In genomic region chr12:65771531-65771930, GRCm38 (mm10) we compare ENCODE assay signal across 19 mouse cellular contexts.
DNase-seq lines count a peak whose midpoint lies in the region; ATAC-seq and TF ChIP-seq lines count a peak whose summit lies in the region.
"Had no signal": no experiment of that assay in that cellular context is flagged by ENCODE, and none has a peak within 500 bp of the region (broad histone marks: within the 10 kb centered on the region; RNA-seq: fewer than 3 reads in every experiment).

No protein-coding gene starts in this region.

- TF ChIP-seq POLR2A in MEL (IDR thresholded peaks at IDR 0.05; ENCODE audit: control insufficient read depth in 1 of 2, insufficient read depth in 1 of 2, low read depth in 1 of 2, low read length in 2 of 2, poor library complexity in 1 of 2), result no peak

- H3K79me2 ChIP-seq in MEL (ENCODE audit: control insufficient read depth, insufficient read depth, low read length, poor library complexity), result no peaks in the 10 kb centered on the region

- no peak overlapping the region for H3K4me2 ChIP-seq in heart, embryonic 14.5 days (ENCODE audit: low read length)
- H3K4me2 ChIP-seq: neural tube, embryonic 13.5 days had no signal

- ATAC-seq in heart, embryonic 14.5 days (ENCODE audit: insufficient number of reproducible peaks, insufficient read depth, low FRiP score, low read depth), result 0 out of 2 replicates have a peak, but pooled peaks have one; percentile 39
- ATAC-seq in erythroid progenitor cell, adult 5-6 weeks (replicated peaks; ENCODE audit: low FRiP score, poor library complexity, severe bottlenecking), result no peak
- ATAC-seq: liver, postnatal 0 days had no signal

- DNase-seq in embryo, embryonic 11 days, result peak; percentile 2
- DNase-seq in embryo, embryonic 9.5 days (ENCODE audit: extremely low spot score), result no peak
- DNase-seq in heart, adult 18-20 months, result no peak
- DNase-seq in MEL (ENCODE audit: low read depth, low spot score), result peak; percentile 46
- peak; percentile 5 for DNase-seq in ZHBTc4 (ENCODE audit: low read depth, low spot score)
- DNase-seq: gastrocnemius, postnatal 25 days; heart, postnatal 10 days; kidney, adult 11 months; kidney, postnatal 14 days; liver, postnatal 0 days; midbrain, embryonic 14.5 days; spleen, adult 18-20 months; thymus, postnatal 25 days had no signal

- H3K9me3 ChIP-seq in heart, embryonic 14.5 days (ENCODE audit: control insufficient read depth, low read length), result no peaks in the 10 kb centered on the region
- no peaks in the 10 kb centered on the region for H3K9me3 ChIP-seq in MEL (replicated peaks; ENCODE audit: insufficient read depth, low read length)
- H3K9me3 ChIP-seq: limb, embryonic 10.5 days; neural tube, embryonic 13.5 days had no signal

- no peak overlapping the region for H3K4me3 ChIP-seq in heart, embryonic 14.5 days (ENCODE audit: control insufficient read depth in 1 of 2, insufficient read depth in 1 of 2, low read depth in 1 of 2, low read length in 2 of 2)
- H3K4me3 ChIP-seq in MEL (ENCODE audit: control insufficient read depth in 1 of 2, insufficient read depth in 1 of 2, low read depth in 2 of 2, low read length in 2 of 2), result no peak overlapping the region
- H3K4me3 ChIP-seq: heart, embryonic 10.5 days; limb, embryonic 10.5 days; megakaryocyte, embryonic 14.5 days; neural tube, embryonic 13.5 days had no signal

- TF ChIP-seq RAD21 in MEL (IDR thresholded peaks at IDR 0.05; ENCODE audit: low read depth, low read length), result no peak; the same call in 1 of the 2 replicates

- no peaks in the 10 kb centered on the region for H3K36me3 ChIP-seq in heart, embryonic 14.5 days (ENCODE audit: control insufficient read depth, insufficient read depth, low read length)
- no peaks in the 10 kb centered on the region for H3K36me3 ChIP-seq in MEL (ENCODE audit: control insufficient read depth in 1 of 2, insufficient read depth in 2 of 2, low read length in 2 of 2)
- H3K36me3 ChIP-seq: heart, embryonic 10.5 days; limb, embryonic 10.5 days; neural tube, embryonic 13.5 days had no signal

- TF ChIP-seq CTCF in MEL (IDR thresholded peaks at IDR 0.05 in 2 of 3, conservative IDR thresholded peaks at IDR 0.05 in 1 of 3; ENCODE audit: control insufficient read depth in 1 of 3, insufficient read depth in 1 of 3, low read depth in 2 of 3, low read length in 3 of 3, poor library complexity in 1 of 3, severe bottlenecking in 1 of 3), result no peak

- no peak overlapping the region for H3K9ac ChIP-seq in heart, embryonic 14.5 days (ENCODE audit: low read length)
- H3K9ac ChIP-seq in MEL (ENCODE audit: control insufficient read depth, low read depth, low read length, poor library complexity, severe bottlenecking), result no peak overlapping the region
- H3K9ac ChIP-seq: liver, postnatal 0 days; neural tube, embryonic 13.5 days had no signal

- no peaks in the 10 kb centered on the region for H3K4me1 ChIP-seq in heart, embryonic 14.5 days (ENCODE audit: control insufficient read depth in 2 of 2, insufficient read depth in 2 of 2, low read length in 2 of 2)
- H3K4me1 ChIP-seq in MEL (ENCODE audit: control insufficient read depth in 1 of 2, insufficient read depth in 2 of 2, low read length in 2 of 2), result no peaks in the 10 kb centered on the region
- H3K4me1 ChIP-seq: heart, embryonic 10.5 days; limb, embryonic 10.5 days; megakaryocyte, embryonic 14.5 days; neural tube, embryonic 13.5 days had no signal

- 67% methylated on average over 6 of the region's 6 CpGs for WGBS in heart, embryonic 14.5 days

- TF ChIP-seq EP300 in MEL (IDR thresholded peaks at IDR 0.05; ENCODE audit: low read depth in 1 of 2, low read length in 2 of 2), result no peak

- no peaks in the 10 kb centered on the region for H3K27me3 ChIP-seq in heart, embryonic 14.5 days (ENCODE audit: control insufficient read depth, insufficient read depth, low read length)
- H3K27me3 ChIP-seq in MEL (ENCODE audit: control insufficient read depth in 1 of 2, insufficient read depth in 2 of 2, low read length in 2 of 2), result no peaks in the 10 kb centered on the region
- H3K27me3 ChIP-seq: megakaryocyte, embryonic 14.5 days; neural tube, embryonic 13.5 days had no signal

- H3K27ac ChIP-seq in heart, embryonic 14.5 days (replicated peaks in 1 of 2; ENCODE audit: control insufficient read depth in 1 of 2, insufficient read depth in 1 of 2, low read depth in 2 of 2, low read length in 2 of 2), result no peak overlapping the region
- H3K27ac ChIP-seq in MEL (ENCODE audit: control insufficient read depth, low read depth, low read length), result no peak overlapping the region
- H3K27ac ChIP-seq: heart, embryonic 10.5 days; limb, embryonic 10.5 days; neural tube, embryonic 13.5 days had no signal

TF ChIP-seq in MEL, 35 proteins besides CTCF, POLR2A, EP300 and RAD21:
- TF ChIP-seq ZNF384 (IDR thresholded peaks at IDR 0.05; ENCODE audit: low read depth, low read length) (no peak), CHD1 (IDR thresholded peaks at IDR 0.05; ENCODE audit: low read depth, low read length) (no peak), NELFE (IDR thresholded peaks at IDR 0.05; ENCODE audit: low read depth, low read length) (no peak), POLR2AphosphoS5 (IDR thresholded peaks at IDR 0.05; ENCODE audit: borderline replicate concordance, low read depth, low read length) (no peak), SIN3A (IDR thresholded peaks at IDR 0.05; ENCODE audit: low read length) (no peak), TBP (IDR thresholded peaks at IDR 0.05; ENCODE audit: low read depth, low read length) (no peak), E2F4 (IDR thresholded peaks at IDR 0.05; ENCODE audit: borderline replicate concordance, low read depth, low read length) (no peak), ZKSCAN1 (IDR thresholded peaks at IDR 0.05; ENCODE audit: low read depth, low read length) (no peak)

Comparison
In these comparisons a context has a peak if more than half of its experiments do, and no peak if none do; other contexts are left out.
1. DNase-seq: peak in embryo, embryonic 11 days (single experiment), MEL (single experiment) and ZHBTc4 (single experiment); none in embryo, embryonic 9.5 days (single experiment) and heart, adult 18-20 months (0 of 2).